Mouse (Mus musculus) left cerebral cortex, postnatal 14 days (tissue): ENCODE results near the gene Eif3j1. TPM values are rescaled to one million over a fixed set of nuclear protein-coding genes. Genes with fewer than 3 reads are reported as not detected.
"Not testable (repeated sequence)": the region's sequence is repeated elsewhere in the genome, so short reads cannot be mapped to it uniquely, and the experiment has no call there.

Experiments used
- DNase-seq, 2 experiments: peaks; one replicate each; pipeline ENCODE4 v3.0.0; 2021 to 2022; ENCODE audit warnings: low spot score in 2 of 2, mixed read lengths in 1 of 2
- intact Hi-C: fragments of 180-260 bp; cut with DNase I; formaldehyde crosslinking; loops from one replicate; pipeline ENCODE4 v1.15.1; 2025
- microRNA-seq, 2 experiments: library from miRNA; unstranded; fragments of <30 nt; microRNA quantifications; one replicate each; pipeline ENCODE4 v1.2.0; 2022
- total RNA-seq, 2 experiments: library from RNA; stranded (reverse); gene quantifications; 2 replicates each; pipeline ENCODE4 v1.2.3; 2021

The Eif3j1 gene
- total RNA-seq, 2 experiments from 2014 or later: 19.8 to 22.6 TPM

DNA sequence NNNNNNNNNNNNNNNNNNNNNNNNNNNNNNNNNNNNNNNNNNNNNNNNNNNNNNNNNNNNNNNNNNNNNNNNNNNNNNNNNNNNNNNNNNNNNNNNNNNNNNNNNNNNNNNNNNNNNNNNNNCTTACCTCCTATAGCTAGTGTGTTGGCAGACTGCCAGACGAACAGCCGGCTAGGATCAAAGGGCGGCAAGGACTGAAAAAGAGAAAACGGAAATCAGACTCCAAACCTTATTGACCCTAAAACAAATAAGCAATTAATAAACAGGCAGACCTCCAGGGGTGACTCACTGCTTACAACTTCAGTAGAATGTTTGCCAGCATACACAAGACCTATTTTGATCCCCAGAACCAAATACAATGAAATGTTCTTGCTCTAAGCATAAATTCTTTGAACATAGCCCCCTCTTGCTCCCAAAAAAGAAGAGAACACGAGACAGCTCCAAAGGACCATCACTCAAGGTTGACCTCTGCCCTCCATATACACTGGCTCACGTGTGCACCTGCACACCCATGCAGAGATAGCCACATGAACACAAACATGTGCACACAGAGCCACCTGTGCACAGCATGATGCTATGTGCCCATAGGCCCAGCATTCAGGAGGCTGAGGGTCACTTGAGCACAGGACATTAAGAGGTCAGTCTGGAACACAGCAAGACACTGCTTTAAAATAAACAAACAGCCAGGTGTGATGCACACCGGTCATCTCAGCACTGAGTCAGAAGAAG is 53.5 kb downstream of the Eif3j1 start:
- intact Hi-C loops: no loop called here
- no peak for DNase-seq

DNA sequence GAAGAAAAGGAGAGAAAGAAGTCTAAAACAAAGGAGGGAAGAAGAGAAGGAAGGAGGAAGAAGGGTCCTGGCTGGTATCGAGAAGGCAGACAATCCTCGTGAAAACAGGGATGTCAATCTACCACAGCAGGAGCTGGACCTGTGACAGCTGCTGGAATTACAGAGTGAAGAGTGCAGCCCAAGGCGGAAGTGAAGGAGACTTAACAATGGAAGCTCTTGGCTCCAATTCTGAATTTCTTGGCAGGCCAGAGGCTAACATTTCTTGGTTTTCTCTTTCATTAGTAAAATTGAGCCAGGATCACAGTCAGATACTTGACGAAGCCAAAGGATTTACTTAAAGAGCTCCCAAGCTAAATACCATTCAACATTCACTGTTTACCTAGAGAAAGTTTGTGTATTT is 58.1 kb downstream of the Eif3j1 start:
- intact Hi-C loops: no loop called here
- DNase-seq: no peak

DNA sequence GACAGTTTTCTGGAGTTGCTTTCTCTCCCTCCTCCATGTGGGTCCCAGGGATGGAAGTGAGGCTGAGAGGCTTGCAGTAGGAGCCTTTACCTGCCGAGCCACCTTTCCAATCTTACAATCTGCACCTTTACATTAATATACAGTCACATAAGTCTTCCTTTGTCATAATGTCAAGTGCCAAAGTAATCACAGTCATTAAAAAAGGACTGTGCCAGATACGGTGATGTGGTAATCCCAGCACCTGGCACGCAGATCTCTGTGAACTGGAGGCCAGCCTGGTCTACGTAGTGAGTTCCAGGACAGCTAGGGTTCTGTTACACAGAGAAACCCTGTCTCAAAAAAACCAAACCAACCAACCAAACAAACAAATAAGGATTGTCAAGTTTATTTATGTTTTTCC is 65.5 kb downstream of the Eif3j1 start:
- DNase-seq: no peak
- intact Hi-C loops: no loop called here

DNA sequence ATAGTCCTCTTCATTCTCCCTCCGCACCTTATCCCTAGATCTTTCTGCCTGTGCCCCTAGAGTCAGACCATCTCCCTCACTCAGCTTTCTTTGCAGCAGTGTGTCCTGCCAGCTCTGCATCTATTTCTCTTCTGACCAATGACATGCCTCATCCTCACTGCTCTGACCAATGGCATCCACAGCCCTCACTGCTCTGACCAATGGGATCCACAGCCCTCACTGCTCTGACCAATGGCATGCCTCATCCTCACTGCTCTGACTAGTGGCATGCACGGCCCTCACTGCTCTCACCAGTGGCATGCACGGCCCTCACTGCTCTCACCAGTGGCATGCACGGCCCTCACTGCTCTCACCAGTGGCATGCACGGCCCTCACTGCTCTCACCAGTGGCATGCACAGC is 69.3 kb downstream of the Eif3j1 start:
- intact Hi-C loops, DNase-seq: not testable (repeated sequence)

DNA sequence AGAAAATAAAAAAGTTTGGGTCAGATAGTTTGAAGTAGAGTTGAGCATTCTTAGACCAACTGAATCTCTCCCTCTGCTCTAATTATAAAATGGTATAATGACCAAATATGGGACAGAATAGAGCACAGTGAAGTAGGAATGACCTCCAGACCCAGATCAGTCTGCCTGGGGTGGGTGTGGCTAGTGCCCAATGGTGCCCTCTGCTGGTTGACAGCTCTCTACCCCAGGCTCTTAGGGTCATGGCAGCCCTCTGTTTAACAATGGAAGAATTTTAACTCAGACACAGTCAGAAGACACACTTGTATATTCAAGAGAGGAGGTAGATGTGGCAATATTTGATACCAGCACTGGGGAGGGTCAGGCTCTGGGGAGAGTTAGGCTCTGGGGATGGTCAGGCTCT is 73.7 kb downstream of the Eif3j1 start:
- DNase-seq: no peak
- intact Hi-C loops: no loop called here

Small RNA genes within 50 kb of the gene (microRNA-seq; reads per million reads assigned to microRNA genes)
- 0 reads per million in 2 experiments for gene Gm47314

Other genes with a start within 250 kb of the Eif3j1 start
- gene Frmd5, start 221.5 kb upstream of the Eif3j1 start, total RNA-seq: 10 to 100 TPM; 47.7 to 54.5 TPM
- 100 to 1,000 TPM; 122 to 123 TPM for gene Casc4, start 161.6 kb upstream of the Eif3j1 start, total RNA-seq
- gene Ctdspl2, start 72.5 kb upstream of the Eif3j1 start, total RNA-seq: 10 to 100 TPM; 29.3 to 36.2 TPM
- gene Mageb3, start 72.5 kb upstream of the Eif3j1 start, total RNA-seq: under 1 TPM; 0.21 to 0.33 TPM
- gene Spg11, start 89.8 kb downstream of the Eif3j1 start, total RNA-seq: 10 to 100 TPM; 16.9 to 19.7 TPM
- gene B2m, start 119.1 kb downstream of the Eif3j1 start, total RNA-seq: 10 to 100 TPM; 80.6 to 91.8 TPM
- not detected for gene Trim69, start 132.2 kb downstream of the Eif3j1 start, total RNA-seq
- under 1 TPM in 1 of 2 experiments, not detected in 1; 0.13 TPM for gene Patl2, start 157.6 kb downstream of the Eif3j1 start, total RNA-seq
- not detected for gene Terb2, start 157.7 kb downstream of the Eif3j1 start, total RNA-seq
- gene Sord, start 206.2 kb downstream of the Eif3j1 start, total RNA-seq: 10 to 100 TPM; 11.9 to 14.4 TPM